Mouse (Mus musculus): ENCODE data around the gene Sema3e.

Sema3e gene

DNA sequence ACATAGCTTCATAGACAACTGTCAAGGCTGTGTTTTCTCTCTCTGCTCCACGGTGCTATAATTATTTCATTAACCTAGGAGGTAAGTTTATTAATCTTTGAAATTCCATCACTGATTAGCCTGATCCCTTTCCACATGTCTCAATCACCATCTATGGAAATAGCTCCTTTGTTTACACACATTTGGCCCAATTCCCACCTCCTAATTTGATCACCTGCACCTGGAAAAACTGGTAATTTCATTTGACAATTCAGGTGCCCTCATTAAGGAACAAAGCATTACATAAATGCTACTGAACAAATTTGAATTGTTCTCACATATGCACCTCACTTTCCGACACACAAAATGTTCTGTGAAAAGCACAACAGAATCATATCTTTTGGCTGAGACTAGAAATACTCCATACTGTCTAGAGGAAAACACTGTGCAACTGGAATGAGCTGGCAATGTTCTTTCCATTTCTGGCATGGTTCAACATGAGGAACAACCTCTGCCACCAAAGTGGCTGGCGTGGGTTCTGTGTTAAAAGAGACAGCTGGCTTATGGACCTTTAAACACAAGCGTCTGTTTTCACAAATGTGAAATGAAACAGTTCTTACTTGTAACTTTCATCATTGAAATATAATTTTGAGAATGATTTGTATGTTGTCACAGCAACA is 34.9 kb downstream of the Sema3e start:
- POLR2A ChIA-PET: no interaction called here
- CTCF ChIA-PET: no interaction called here

GRCm38 (mm10) chr5:14062918-14063481 is 37.9 kb downstream of the Sema3e start:
- POLR2A ChIA-PET: no interaction called here
- CTCF ChIA-PET: no interaction called here

GRCm38 (mm10) chr5:14073152-14073551 is 48.1 kb downstream of the Sema3e start:
- CTCF ChIA-PET: no interaction called here
- POLR2A ChIA-PET: interaction anchor here in 1 of 4 experiments (0.7 kb wide), 1 partner anchor 67 kb away, joined by 3 read pairs; no protein-coding TSS in a partner anchor

DNA sequence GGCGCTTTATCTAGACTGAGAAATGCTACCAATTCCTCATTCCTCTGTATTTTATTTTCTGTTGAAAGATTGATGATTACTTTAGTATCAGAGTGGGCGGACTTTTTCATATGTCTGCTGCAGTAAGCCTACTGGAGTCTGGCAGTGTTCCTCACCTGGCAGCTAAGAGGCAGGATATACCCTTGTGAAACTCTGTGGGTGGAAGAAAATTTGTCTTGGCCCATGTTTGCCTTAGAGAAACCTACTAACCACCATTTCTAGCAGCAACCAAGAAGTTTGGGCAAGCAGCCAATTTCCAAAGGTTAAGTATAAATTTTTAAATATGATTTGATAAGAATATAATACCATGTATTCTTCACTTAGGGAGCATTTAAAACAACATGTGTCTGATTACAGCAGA is 63.0 kb downstream of the Sema3e start:
- ChIA-PET POLR2A (no interaction called here), CTCF (no interaction called here)

GRCm38 (mm10) chr5:14089875-14090608 is 65.0 kb downstream of the Sema3e start:
- CTCF ChIA-PET: no interaction called here
- POLR2A ChIA-PET: no interaction called here

GRCm38 (mm10) chr5:14090609-14090969 is 65.5 kb downstream of the Sema3e start:
- ChIA-PET CTCF (no interaction called here), POLR2A (no interaction called here)

DNA sequence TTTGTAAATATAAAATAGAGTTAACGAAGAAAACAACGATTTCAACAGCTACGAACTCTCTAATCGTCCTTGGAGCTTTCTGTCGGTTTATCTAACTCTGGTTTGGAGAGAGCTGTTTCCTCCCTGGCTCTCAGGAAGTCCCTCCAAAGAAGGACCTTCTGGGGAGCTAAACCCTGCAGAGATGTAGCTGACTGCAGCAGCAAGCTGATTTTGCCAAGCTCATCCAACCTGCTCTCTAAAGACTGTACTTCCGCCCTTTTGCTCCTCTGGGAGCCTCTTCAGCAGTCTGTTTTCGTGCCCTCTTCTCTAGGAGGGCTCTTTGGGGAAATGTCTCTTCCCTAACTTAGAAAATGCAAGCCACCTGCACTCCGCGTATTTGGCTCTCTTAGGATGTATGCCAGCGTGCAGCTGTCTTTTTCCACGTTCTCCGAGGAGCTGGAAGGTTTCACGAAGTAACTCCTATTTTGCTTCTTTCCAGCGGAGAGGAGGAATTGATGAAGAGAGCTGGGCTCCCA is 67.2 kb downstream of the Sema3e start:
- ChIA-PET CTCF (no interaction called here), POLR2A (interaction anchor here in 1 of 4 experiments (0.6 kb wide), 1 partner anchor 87 kb away, joined by 3 read pairs; no protein-coding TSS in a partner anchor)

- ChIA-PET CTCF (no interaction called here), POLR2A (no interaction called here)
Observed at GRCm38 (mm10) chr5:14096196-14096595, 71.1 kb downstream of the Sema3e start.

GRCm38 (mm10) chr5:14098677-14099076 is 73.6 kb downstream of the Sema3e start:
- ChIA-PET CTCF (interaction anchor here in 1 of 4 experiments (0.5 to 0.8 kb wide), 2 partner anchors 12 to 191 kb away, joined by 3 to 12 read pairs; no protein-coding TSS in a partner anchor), POLR2A (no interaction called here)

DNA sequence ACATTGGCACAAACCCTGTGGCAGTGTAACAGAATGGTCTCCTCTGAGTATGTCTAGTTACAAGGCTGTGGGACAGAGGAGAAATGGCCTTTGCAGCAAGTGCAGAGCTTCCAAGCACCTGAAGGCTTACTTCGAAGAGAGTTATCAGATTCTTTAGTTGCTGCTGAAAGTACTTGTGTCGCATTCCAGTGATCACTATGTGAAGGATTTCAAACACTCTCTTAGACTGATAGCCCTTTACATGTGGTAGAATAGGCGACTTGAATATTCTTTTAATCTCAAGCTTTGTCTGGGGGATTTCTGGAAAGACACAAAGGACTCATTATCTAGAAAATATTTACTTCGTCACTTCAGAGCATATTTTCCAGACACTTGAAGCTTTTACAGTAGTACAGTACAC is 82.3 kb downstream of the Sema3e start:
- CTCF ChIA-PET: no interaction called here
- POLR2A ChIA-PET: no interaction called here

DNA sequence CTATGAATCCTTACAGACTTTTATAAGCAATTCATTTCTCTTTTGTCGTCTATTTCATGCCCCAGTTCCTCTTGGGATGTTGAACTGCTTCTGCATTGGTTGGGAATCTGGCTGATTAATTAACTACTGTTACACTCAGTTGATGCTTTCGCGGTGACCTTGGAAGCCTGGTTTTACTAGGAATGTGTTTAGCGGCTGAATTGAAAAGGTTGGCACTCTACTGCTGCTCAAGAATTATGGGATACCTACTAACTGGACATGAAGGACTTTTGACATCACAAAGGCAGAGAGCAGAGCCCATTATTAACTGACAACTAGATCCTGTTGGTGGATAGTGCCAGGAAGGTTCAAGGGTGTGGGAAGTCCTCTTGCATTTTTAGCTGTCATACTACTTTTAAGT is 83.9 kb downstream of the Sema3e start:
- POLR2A ChIA-PET: no interaction called here
- CTCF ChIA-PET: interaction anchor here in 1 of 4 experiments (0.6 kb wide), 1 partner anchor 412 kb away, joined by 3 read pairs; no protein-coding TSS in a partner anchor

GRCm38 (mm10) chr5:14111401-14111800 is 86.3 kb downstream of the Sema3e start:
- ChIA-PET CTCF (no interaction called here), POLR2A (no interaction called here)

- CTCF ChIA-PET: no interaction called here
- POLR2A ChIA-PET: no interaction called here
Observed at GRCm38 (mm10) chr5:14121902-14122301, 96.8 kb downstream of the Sema3e start.

DNA sequence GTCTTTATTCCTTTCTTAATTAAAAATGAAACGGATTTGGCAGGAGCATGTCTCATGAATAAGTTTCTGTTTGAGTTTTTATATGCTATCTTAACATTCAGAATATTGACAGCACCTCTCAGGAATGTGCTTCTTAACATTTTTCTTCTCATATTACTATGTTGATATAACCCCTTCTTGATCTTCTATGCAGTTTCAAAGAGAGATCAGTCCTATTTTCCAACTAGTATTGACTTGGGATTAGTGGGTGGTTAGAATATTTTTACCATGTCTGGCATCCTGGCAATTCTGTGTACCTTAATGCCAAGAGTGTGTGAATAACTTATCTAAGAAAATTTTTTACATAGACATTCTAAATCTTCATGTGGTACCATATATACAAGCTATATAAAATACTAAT is 101.5 kb downstream of the Sema3e start:
- ChIA-PET CTCF (no interaction called here), POLR2A (no interaction called here)

- POLR2A ChIA-PET: no interaction called here
- CTCF ChIA-PET: no interaction called here
Observed at GRCm38 (mm10) chr5:14135929-14136328, 110.9 kb downstream of the Sema3e start.

GRCm38 (mm10) chr5:14138725-14139124 is 113.6 kb downstream of the Sema3e start:
- POLR2A ChIA-PET: interaction anchor here in 1 of 4 experiments (0.7 kb wide), 1 partner anchor 58 kb away, joined by 3 read pairs; no protein-coding TSS in a partner anchor

DNA sequence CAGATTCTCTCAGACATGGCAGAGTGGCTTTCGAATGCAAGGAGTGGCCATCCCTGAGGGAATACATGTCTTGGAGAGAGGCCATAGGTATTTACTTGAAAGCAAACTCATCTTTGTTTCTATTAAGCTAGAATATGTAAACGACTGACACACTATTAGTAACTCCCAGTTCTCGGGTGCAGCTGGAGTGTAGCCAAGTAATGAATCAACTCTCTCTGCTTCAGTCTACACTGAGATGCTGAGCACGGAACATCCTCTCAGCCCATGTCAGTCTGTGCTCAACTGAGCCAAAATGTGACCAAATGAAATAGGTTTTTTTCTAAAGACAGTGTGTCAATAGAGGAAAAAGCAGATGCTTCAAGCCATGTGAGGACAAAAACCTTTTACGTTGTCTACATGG is 137.5 kb downstream of the Sema3e start:
- POLR2A ChIA-PET: no interaction called here
- CTCF ChIA-PET: no interaction called here

More at GRCm38 (mm10) chr5:14138725-14139124, 113.6 kb downstream of the Sema3e start:
- CTCF ChIA-PET: no interaction called here

GRCm38 (mm10) chr5:14163280-14163679 is 138.2 kb downstream of the Sema3e start:
- POLR2A ChIA-PET: no interaction called here
- CTCF ChIA-PET: no interaction called here

DNA sequence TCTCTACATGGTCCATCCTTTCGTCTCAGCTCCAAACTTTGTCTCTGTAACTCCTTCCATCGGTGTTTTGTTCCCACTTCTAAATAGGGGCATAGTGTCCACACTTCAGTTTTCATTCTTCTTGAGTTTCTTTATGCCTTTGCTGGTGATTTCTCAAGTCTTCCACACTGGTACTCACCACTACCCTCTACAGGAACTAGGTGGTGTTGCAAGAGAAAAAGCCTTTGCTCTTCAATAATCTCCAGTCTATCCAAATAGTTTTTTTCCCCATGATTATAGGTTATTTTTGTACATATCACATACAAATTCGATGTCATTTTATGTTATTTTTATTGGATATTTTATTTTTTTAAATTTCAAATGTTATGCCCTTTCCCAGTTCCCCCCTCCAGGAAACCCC is 142.7 kb downstream of the Sema3e start:
- POLR2A ChIA-PET: no interaction called here
- CTCF ChIA-PET: interaction anchor here in 1 of 4 experiments (0.7 kb wide), 1 partner anchor 103 kb away, joined by 3 read pairs; no protein-coding TSS in a partner anchor

DNA sequence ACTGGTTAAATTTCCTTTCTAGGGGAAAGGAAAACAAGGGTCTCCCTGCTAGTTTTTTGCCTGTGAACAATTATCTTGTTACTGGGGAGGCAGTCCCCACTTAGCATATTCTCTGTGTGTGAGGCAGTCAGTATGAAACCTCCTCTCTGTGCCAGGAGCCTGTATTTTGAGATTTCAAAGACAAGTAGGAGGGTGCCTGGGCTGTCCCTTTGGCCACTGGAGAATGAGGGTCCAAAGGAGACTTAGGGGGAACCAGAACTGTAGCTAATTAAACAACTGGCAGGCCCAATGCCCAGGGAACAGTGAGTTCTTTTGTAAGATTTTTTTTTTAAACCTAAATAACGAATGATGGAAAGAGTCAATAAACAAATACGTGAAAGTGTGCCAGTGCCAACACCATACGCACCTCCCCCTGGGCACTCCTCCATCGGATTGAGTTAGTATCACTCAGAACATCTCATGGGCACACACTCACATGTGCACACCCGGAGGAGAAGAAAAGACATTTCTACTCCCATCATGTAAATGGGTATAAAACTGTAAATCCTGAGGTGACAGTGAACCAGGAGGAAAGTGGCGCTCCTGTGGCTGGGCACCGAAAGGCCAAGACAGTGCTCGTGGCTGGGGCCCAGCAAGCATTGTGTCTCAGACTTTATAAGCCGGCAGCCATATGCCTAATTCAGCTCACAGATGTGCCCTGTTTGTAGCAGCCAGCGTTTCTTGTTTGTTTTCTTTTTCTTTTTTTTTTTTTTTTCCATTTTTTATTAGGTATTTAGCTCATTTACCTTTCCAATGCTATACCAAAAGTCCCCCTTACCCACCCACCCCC is 148.5 kb downstream of the Sema3e start:
- ChIA-PET CTCF (interaction anchor here in 1 of 4 experiments (1.2 kb wide), 1 partner anchor 9 kb away, joined by 3 read pairs; no protein-coding TSS in a partner anchor), POLR2A (interaction anchor here in 2 of 4 experiments (0.6 to 0.7 kb wide), 2 partner anchors 11 to 140 kb away, joined by 3 read pairs; no protein-coding TSS in a partner anchor)

Data from embryonic stem cell, embryonic (primary cell).